Mouse (Mus musculus): ENCODE results near the gene Slc37a4. TPM values are rescaled to one million over a fixed set of nuclear protein-coding genes. Genes with fewer than 3 reads are reported as not detected.
"Not testable (repeated sequence)": the region's sequence is repeated elsewhere in the genome, so short reads cannot be mapped to it uniquely, and the experiment has no call there.

The Slc37a4 gene
- polyA plus RNA-seq, 1 experiment from 2014 or later: 81.4 TPM

- H3K27me3 ChIP-seq (ENCODE audit: control insufficient read depth, insufficient read depth, low read depth, low read length): no peaks in the 10 kb centered on the region
- peak within 1 kb of the TSS; percentile 86 for H3K4me2 ChIP-seq (ENCODE audit: low read depth, low read length)
- under 1% methylated on average over 51 of the region's 51 CpGs for WGBS (ENCODE audit: insufficient replicate concordance)
- H3K9me3 ChIP-seq (replicated peaks; ENCODE audit: control insufficient read depth, low read length): no peaks in the 10 kb centered on the region
- H3K36me3 ChIP-seq (ENCODE audit: control insufficient read depth, insufficient read depth): peaks cover 38% of the 10 kb centered on the region
- H3K4me3 ChIP-seq (ENCODE audit: low read depth, low read length): peak within 1 kb of the TSS; percentile 95
- peak within 1 kb of the TSS; percentile 55 for H3K9ac ChIP-seq (ENCODE audit: low read depth, low read length)
- peak within 1 kb of the TSS; percentile 92 for H3K27ac ChIP-seq (ENCODE audit: low read length)
- peaks cover 36% of the 10 kb centered on the region for H3K4me1 ChIP-seq (ENCODE audit: control insufficient read depth, low read depth, low read length)
- ATAC-seq (ENCODE audit: low read depth): peak; percentile 94
Observed at GRCm38 (mm10) chr9:44406906-44407751, 10.5 kb downstream of the Slc37a4 start, which contains the start of the genes Rps25 and Trappc4. Rps25 (plus strand) TSS chr9:44407139. Trappc4 (minus strand) TSS chr9:44407600.

DNA sequence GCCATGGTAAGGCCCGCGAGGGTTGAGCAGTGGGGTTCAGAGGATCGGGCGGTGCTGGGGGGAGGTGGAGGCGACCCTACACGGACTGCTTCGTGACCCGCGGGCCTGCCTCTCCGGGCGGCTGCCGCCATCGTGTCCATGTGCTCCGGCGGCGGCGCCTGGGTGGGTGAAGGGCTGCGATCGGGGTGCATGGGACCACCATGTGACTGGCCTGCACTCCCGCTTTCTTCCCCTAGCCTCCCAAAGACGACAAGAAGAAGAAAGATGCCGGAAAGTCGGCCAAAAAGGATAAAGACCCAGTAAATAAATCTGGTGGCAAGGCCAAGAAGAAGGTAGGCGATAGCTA, 11.1 kb downstream of the Slc37a4 start:
- Histone ChIP-seq H3K4me1 (ENCODE audit: control insufficient read depth, low read depth, low read length) (peaks cover 36% of the 10 kb centered on the region), H3K27ac (ENCODE audit: low read length) (peak overlapping the region; percentile 92), H3K9ac (ENCODE audit: low read depth, low read length) (peak overlapping the region; percentile 55), H3K4me2 (ENCODE audit: low read depth, low read length) (peak overlapping the region; percentile 86), H3K27me3 (ENCODE audit: control insufficient read depth, insufficient read depth, low read depth, low read length) (no peaks in the 10 kb centered on the region), H3K4me3 (ENCODE audit: low read depth, low read length) (peak overlapping the region; percentile 95), H3K9me3 (replicated peaks; ENCODE audit: control insufficient read depth, low read length) (no peaks in the 10 kb centered on the region), H3K36me3 (ENCODE audit: control insufficient read depth, insufficient read depth) (peaks cover 33% of the 10 kb centered on the region)
- WGBS (ENCODE audit: insufficient replicate concordance): under 1% methylated on average over 24 of the region's 24 CpGs
- no peak for ATAC-seq (ENCODE audit: low read depth)

DNA sequence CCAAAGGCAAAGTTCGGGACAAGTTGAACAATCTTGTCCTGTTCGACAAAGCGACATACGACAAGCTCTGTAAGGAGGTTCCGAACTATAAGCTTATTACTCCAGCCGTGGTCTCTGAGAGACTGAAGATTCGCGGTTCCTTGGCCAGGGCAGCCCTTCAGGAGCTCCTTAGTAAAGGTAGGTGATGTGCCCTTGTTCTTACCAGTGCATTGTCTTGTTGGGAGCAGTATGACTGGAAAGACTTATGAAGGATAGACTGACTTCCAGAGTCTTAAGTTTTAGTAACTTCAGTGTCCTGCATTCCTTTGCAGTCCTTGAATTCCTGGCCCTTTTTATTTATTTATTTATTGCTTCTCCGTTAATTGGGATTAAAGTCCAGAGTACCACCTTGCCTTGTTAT, 12.0 kb downstream of the Slc37a4 start:
- ATAC-seq (ENCODE audit: low read depth); H3K27ac ChIP-seq (ENCODE audit: low read length); H3K9me3 ChIP-seq (replicated peaks; ENCODE audit: control insufficient read depth, low read length); H3K27me3 ChIP-seq (ENCODE audit: control insufficient read depth, insufficient read depth, low read depth, low read length): not testable (repeated sequence)
- Histone ChIP-seq H3K4me1 (ENCODE audit: control insufficient read depth, low read depth, low read length) (peaks cover 36% of the 10 kb centered on the region), H3K36me3 (ENCODE audit: control insufficient read depth, insufficient read depth) (peaks cover 37% of the 10 kb centered on the region), H3K4me2 (ENCODE audit: low read depth, low read length) (peak overlapping the region; percentile 86), H3K4me3 (ENCODE audit: low read depth, low read length) (peak overlapping the region; percentile 95), H3K9ac (ENCODE audit: low read depth, low read length) (peak overlapping the region; percentile 55)
- 50% methylated on average over 9 of the region's 9 CpGs for WGBS (ENCODE audit: insufficient replicate concordance)

DNA sequence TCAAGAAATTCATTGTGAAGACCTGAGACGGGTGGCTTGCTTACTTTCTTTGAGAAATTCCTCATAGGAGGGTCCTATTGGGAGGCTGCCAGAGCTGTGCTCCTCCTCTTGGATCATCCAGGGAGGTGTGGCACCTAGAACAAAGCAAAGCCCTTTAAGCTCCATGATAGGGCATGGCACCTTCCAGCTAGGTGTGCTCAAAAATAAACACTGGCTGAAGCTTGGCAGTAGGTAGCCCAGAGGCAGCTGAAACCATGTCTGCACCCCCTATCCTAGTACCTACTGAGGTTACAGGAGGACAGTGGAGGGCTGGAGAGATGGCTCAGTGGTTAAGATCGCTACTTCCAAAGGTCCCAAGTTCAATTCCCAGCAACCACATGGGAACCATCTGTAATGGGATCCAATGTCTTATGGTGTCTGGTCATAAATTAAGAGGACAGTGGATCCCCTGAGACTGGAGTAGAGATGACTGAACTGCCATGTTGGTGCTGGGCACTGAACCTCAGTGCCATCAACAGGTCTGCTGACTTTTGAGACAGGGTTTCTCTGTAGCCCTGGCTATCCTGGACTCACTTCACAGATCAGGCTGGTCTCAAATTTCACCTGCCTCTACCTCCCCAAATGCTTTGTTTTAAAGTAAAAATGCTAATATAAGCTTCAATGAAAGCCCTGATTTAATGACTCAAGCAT, 14.1 kb downstream of the Slc37a4 start:
- Histone ChIP-seq H3K4me3 (ENCODE audit: low read depth, low read length) (no peak overlapping the region), H3K9ac (ENCODE audit: low read depth, low read length) (no peak overlapping the region), H3K9me3 (replicated peaks; ENCODE audit: control insufficient read depth, low read length) (no peaks in the 10 kb centered on the region), H3K4me2 (ENCODE audit: low read depth, low read length) (no peak overlapping the region), H3K36me3 (ENCODE audit: control insufficient read depth, insufficient read depth) (peaks cover 40% of the 10 kb centered on the region), H3K27ac (ENCODE audit: low read length) (no peak overlapping the region), H3K27me3 (ENCODE audit: control insufficient read depth, insufficient read depth, low read depth, low read length) (no peaks in the 10 kb centered on the region), H3K4me1 (ENCODE audit: control insufficient read depth, low read depth, low read length) (peaks cover 29% of the 10 kb centered on the region)
- WGBS (ENCODE audit: insufficient replicate concordance): 73% methylated on average over 2 of the region's 2 CpGs
- no peak for ATAC-seq (ENCODE audit: low read depth)

DNA sequence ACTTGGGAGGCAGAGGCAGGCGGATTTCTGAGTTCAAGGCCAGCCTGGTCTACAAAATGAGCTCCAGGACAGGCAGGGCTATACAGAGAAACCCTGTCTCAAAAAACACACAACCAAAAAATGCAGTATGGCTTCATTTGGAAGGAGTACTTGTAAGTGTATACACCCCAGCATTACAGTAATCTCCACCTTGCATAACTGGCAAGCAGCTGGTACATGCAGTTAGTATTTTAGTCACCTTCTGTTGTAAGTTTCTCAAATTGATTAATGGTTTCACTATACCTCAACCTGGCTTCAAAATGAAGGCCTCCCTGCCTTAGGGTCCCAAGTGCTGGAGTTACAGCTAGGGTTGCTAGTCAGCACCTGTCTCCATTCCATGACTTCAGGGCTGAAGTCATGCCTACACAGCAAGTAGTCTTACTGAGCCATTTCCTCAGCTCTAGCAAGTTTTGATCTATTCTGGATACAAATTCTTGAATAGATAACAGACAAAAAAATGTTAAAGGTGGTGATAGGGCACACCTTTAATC, 15.0 kb downstream of the Slc37a4 start:
- Histone ChIP-seq H3K4me1 (ENCODE audit: control insufficient read depth, low read depth, low read length) (peaks cover 34% of the 10 kb centered on the region), H3K36me3 (ENCODE audit: control insufficient read depth, insufficient read depth) (peaks cover 43% of the 10 kb centered on the region), H3K9me3 (replicated peaks; ENCODE audit: control insufficient read depth, low read length) (no peaks in the 10 kb centered on the region), H3K27me3 (ENCODE audit: control insufficient read depth, insufficient read depth, low read depth, low read length) (no peaks in the 10 kb centered on the region), H3K27ac (ENCODE audit: low read length) (peak overlapping the region; percentile 34; the same call in 1 of the 2 replicates), H3K4me3 (ENCODE audit: low read depth, low read length) (no peak overlapping the region), H3K4me2 (ENCODE audit: low read depth, low read length) (no peak overlapping the region), H3K9ac (ENCODE audit: low read depth, low read length) (no peak overlapping the region)
- WGBS (ENCODE audit: insufficient replicate concordance): 68% methylated on average over 1 of the region's 1 CpGs
- ATAC-seq (ENCODE audit: low read depth): no peak

DNA sequence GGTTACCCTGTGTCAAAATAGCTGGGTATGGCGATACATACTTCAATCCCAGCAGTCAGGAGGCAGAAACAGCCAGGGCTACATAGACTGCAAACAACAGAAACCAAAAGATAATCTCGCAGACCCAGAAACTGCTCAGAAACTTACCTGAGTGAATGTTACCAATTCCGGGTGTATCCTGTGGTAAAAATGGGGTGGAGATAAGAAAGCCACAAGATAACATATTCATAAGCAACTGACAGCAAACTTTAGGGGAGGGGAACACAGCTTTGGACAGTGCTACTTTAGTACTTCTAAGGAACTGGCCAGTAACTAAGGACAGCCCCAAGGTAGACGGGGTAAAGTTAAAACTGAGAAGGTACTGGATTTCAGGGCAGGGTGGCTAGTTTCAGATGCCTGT, 15.7 kb downstream of the Slc37a4 start:
- no peak overlapping the region for H3K4me3 ChIP-seq (ENCODE audit: low read depth, low read length)
- no peak for ATAC-seq (ENCODE audit: low read depth)
- H3K27me3 ChIP-seq (ENCODE audit: control insufficient read depth, insufficient read depth, low read depth, low read length): no peaks in the 10 kb centered on the region
- peaks cover 34% of the 10 kb centered on the region for H3K4me1 ChIP-seq (ENCODE audit: control insufficient read depth, low read depth, low read length)
- H3K27ac ChIP-seq (ENCODE audit: low read length): peak overlapping the region; percentile 12; the same call in 1 of the 2 replicates
- no peak overlapping the region for H3K9ac ChIP-seq (ENCODE audit: low read depth, low read length)
- 24% methylated on average over 4 of the region's 4 CpGs for WGBS (ENCODE audit: insufficient replicate concordance)
- no peaks in the 10 kb centered on the region for H3K9me3 ChIP-seq (replicated peaks; ENCODE audit: control insufficient read depth, low read length)
- H3K36me3 ChIP-seq (ENCODE audit: control insufficient read depth, insufficient read depth): peaks cover 43% of the 10 kb centered on the region
- no peak overlapping the region for H3K4me2 ChIP-seq (ENCODE audit: low read depth, low read length)

DNA sequence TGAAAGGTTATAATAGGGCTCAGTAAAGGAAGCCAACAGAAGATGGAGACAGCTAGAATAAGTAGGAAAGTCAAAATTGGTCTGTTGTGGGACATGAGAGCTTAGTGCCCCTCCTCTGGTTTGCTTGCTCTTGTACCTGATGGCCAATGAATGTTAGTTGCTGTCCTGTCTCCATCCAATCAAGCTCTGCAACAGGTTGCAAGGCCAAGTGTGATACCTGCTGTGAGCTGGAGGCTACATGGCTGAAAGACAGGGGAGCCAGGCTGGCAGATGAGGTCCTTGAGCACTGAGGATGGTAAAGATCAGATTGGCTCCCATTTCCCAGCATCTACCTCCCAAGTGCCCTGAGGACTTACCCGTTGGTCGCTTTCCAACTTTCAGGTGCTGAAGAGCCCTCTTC, 16.1 kb downstream of the Slc37a4 start:
- H3K4me1 ChIP-seq (ENCODE audit: control insufficient read depth, low read depth, low read length): peaks cover 34% of the 10 kb centered on the region
- H3K9ac ChIP-seq (ENCODE audit: low read depth, low read length): no peak overlapping the region
- 74% methylated on average over 2 of the region's 2 CpGs for WGBS (ENCODE audit: insufficient replicate concordance)
- no peak overlapping the region for H3K4me2 ChIP-seq (ENCODE audit: low read depth, low read length)
- H3K4me3 ChIP-seq (ENCODE audit: low read depth, low read length): no peak overlapping the region
- H3K36me3 ChIP-seq (ENCODE audit: control insufficient read depth, insufficient read depth): peaks cover 43% of the 10 kb centered on the region
- H3K27me3 ChIP-seq (ENCODE audit: control insufficient read depth, insufficient read depth, low read depth, low read length): no peaks in the 10 kb centered on the region
- peak overlapping the region; percentile 12; the same call in 1 of the 2 replicates for H3K27ac ChIP-seq (ENCODE audit: low read length)
- no peak for ATAC-seq (ENCODE audit: low read depth)
- no peaks in the 10 kb centered on the region for H3K9me3 ChIP-seq (replicated peaks; ENCODE audit: control insufficient read depth, low read length)

DNA sequence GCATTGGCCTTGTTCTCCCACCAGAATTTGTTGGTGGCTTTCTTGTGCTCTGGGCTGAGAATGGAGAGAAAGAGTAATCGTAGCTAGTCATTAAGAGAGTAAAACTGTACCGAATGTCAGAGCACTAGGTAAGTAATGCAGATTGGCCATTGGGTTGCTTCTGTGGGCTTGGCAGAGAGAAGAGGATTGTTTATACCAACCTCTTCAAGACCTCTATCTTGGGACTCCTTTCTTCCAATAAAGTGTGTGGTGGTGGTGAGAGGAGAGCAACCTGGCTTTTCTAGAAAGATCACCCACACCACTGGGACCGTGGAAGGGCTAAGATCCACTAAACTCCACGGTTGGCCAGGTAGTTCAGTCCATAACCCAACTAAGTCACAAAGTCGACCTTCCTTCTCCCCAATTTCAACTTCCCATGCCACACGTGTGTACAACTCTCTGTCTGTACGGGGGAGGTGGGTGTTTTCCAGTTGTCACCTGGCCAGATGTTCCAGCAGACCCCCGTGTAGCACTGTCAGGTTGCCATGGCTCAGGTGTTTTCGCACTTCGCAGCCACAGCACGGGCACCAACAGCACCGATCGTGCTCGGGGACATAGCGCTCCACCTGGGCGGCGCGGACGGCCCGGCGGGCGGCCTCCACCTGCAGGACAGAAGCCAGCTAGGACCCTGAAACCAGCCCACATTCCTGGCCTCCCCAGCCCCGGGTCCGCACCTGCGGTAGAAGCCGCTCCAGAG, 20.7 kb downstream of the Slc37a4 start:
- peaks cover 18% of the 10 kb centered on the region for H3K36me3 ChIP-seq (ENCODE audit: control insufficient read depth, insufficient read depth)
- peak overlapping the region; percentile 91 for H3K4me2 ChIP-seq (ENCODE audit: low read depth, low read length)
- peak overlapping the region; percentile 90 for H3K4me3 ChIP-seq (ENCODE audit: low read depth, low read length)
- H3K9me3 ChIP-seq (replicated peaks; ENCODE audit: control insufficient read depth, low read length): no peaks in the 10 kb centered on the region
- 3% methylated on average over 26 of the region's 26 CpGs for WGBS (ENCODE audit: insufficient replicate concordance)
- peak; percentile 65 for ATAC-seq (ENCODE audit: low read depth)
- H3K9ac ChIP-seq (ENCODE audit: low read depth, low read length): peak overlapping the region; percentile 90
- peak overlapping the region; percentile 76 for H3K27ac ChIP-seq (ENCODE audit: low read length)
- peaks cover 12% of the 10 kb centered on the region for H3K4me1 ChIP-seq (ENCODE audit: control insufficient read depth, low read depth, low read length)
- no peaks in the 10 kb centered on the region for H3K27me3 ChIP-seq (ENCODE audit: control insufficient read depth, insufficient read depth, low read depth, low read length)

Data from liver, embryonic 16.5 days (tissue).